Mouse (Mus musculus): Measurements from ENCODE around the gene Pdcd5.
A peak's percentile ranks its signal among the peaks of the same experiment; 100 is the strongest.

Pdcd5 gene

DNA sequence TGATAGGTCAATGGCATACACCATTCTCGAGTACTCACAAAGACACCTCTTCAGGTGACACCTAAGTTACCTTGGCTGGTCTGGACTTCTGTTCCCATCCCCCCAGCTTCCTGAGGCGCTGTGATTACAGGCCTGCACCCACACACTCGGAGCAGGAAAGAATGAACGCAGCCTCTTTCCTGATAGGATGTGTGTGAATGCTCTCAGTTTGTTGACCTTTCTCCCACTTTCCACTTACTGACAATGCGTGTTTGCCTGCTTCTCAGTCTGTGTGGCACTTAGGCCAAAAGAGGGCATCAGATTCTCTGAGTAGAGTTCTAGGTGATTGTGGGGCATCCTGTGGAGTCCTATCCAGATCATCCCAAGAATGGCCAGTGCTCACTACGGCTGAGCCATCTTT lies 7.2 kb downstream of the Pdcd5 start:
- no peak for DNase-seq

DNA sequence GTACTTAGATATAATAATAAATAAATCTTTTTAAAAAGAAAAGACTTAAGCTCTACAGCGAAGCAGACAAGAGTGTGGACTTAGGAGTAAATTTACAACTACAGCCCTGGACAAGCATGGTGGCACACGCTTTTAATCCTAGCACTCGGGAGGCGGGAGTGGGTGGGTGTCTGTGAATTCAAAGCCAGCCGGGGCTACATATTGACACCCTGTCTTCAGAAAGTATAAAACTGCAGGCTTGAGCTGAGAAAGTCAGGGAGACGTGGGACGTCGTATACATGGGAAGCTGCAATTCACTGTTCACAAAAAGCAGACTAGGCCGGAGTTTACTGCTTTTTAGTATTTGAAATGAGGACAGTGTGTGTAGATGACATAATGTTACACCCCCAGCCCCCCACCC lies 10.4 kb downstream of the Pdcd5 start:
- no peak for DNase-seq

DNA sequence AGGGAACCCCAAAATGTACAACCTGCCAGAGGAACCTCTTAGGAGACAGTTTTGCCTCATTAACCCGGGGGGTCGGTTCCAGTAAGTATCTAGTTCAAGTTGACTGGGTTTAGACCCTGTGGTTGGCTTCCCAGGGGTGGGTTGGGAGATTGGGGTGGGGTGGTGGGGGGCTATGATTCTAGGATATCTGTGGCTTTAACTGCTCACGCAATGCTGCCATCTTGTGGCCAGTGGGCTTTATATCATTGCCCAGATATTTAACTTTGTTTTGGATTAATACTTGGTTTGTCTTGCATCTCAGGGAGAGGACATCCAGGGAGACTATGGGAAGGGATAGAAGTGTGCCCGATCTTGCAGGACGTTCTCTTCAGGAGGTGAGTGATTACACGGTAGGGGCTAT lies 11.1 kb downstream of the Pdcd5 start:
- DNase-seq: peak; percentile 46

DNA sequence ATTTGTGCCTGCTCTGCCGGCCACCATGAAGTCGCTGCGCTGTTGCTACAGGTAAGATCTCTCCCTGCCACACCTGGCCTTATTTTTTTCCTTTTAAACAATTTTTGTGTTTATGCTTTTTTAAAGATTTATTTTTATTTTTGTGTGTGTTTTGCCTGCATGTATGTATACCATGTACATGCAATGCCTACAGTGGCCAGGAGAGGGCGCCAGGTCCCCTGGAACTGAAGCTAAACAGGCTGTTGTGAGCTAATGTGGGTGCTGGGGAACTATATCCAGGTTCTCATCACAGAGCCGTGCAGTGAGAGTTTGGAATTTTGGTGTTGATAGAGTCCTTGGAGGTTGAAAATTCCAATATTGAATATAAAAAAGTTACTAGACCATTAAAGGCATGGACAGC lies 18.8 kb downstream of the Pdcd5 start:
- peak; percentile 48 for DNase-seq

DNA sequence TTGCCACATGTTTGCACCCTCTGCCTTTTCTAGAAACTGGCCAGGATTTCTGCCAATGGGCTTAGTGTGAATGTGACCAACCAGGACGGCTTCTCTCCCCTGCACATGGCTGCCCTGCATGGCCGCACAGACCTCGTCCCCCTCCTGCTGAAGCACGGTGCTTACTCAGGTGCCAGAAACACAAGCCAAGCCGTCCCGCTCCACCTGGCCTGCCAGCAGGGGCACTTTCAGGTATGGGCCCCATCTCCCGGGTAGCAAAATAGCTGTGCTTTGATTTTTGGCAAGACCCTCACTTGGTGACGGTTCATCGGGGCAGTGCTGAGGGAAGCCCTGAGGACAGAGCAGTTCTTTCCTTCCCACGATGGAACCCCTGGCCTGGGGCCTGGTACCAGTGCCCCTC lies 19.9 kb downstream of the Pdcd5 start:
- DNase-seq: no peak

DNA sequence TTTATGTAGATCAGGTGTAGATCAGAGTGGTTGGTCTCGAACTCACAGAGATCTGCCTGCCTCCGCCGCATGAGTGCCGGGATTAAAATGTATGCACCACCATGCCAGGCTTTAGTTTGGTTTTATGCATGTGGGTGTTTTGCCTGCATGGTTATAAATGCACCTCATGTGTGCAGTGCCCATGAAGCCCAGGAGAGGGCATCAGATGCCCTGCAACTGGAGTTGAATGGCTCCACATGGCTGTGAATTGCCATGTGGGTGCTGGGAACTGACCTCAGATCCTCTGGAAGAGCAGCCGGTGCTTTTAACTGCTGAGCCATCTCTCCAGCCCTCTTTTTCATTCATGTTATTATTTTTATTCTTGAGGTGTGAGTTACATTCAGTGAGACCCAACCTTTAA lies 21.3 kb downstream of the Pdcd5 start:
- DNase-seq: no peak

DNA sequence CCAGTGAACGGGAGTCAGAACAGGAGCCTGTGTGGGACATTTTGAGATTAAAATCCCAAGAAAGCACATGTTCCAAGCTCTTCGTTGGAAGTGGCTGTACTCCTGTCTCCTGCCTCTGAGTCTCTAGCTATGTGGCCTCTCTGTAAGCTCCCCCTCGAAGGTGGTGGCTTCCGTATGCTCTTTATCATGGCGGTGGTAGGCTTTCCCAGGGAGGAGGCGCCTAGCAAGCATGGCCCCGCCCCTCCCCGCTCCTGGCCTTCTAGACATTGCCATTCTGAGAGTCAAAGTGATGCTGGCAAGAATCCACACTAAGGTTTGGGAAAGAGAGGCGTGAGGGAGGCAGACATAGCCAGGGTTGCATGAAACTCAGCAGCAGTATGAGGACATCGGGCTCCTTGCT lies 24.7 kb downstream of the Pdcd5 start:
- no peak for DNase-seq

DNA sequence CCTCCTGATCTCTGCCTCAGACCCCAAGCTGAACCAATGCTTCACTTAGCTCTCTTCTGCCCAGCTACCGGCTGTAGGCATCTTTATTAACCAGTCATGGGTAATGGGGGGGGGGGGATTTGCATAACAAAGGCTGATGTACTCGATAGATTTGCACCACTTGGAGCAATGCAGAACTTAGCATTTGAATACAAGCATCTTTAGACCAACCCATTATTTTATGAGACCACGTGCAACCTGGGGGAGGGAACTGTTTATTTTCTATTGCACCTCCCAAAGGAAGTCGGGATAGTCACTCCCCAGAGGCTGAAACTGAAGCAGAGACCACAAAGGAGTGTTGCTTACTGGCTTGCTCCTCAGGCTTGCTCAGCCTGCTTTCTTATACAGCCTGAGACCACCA lies 29.8 kb downstream of the Pdcd5 start:
- DNase-seq: no peak

DNA sequence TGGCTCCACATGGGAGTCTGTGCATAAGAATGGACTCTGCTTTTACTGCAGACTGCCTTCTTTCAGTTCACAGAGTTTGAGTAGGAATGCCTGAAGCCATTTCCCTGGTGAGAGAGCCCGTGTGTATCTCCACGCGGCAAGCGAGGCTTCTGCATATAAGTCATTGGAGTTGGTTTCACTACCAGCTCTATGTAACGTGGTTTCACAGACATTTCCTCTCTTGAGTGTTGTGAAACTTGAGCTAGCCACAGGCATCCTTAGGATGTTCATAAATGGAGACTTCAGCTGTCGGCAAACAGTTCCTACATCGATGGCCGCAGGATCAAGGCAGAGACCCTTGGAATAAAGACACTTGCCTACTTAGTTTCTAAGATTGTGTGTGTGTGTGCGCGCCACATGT lies 38.1 kb downstream of the Pdcd5 start:
- DNase-seq: no peak

DNA sequence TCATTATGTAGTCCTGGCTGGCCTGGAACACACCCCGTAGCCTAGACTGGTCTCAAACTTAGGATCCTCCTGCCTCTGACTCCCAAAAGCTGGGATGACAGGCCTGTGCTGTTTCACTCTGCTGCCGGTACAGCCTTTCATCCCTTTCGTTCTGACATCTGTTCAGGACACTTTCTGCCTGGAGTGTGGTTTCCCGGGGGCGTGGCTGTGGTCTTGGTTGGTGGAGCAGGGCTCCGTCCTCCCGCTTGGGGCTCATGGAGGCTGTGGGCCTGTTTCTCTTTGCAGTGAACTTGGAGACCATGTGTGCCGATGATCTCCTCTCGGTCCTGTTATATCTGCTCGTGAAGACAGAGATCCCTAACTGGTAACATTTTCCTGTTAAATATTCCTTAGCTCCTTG lies 40.5 kb downstream of the Pdcd5 start:
- DNase-seq: no peak

DNA sequence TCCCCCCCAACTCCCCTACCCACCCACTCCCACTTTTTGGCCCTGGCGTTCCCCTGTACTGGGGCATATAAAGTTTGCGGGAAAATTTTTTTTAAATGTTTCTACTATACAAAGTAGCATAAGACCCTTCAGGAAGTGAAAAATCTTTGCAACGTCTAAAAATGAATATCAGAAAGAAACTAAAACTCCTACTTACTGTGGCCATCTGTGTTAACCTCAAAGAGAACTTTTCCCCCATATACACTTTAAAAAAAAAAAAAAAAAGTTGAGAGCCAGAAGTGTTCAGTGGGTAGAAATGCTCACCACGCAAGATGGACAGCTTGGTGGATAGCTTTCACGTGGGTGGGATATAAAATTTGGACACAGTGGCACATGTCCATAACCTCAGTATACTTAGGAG lies 44.6 kb downstream of the Pdcd5 start:
- DNase-seq: no peak

DNA sequence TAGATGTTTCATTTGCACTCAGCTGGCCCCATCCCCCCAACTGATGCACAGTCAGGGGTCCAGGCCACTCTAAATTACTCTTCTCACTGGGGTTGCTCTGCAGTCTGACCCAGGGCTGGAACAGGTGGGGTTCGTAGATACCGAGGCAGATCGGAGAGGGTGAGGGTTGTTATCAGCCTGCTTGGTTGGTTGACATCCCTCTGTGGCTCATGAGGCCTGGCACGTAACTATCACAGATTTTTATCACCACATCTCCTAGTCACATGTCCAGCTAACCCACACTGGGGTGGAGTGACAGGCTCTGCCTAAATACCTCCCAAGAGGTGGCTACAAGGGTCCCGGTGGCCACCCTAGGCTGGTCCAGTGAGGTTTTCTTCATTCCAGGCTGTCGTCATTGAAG lies 46.2 kb downstream of the Pdcd5 start:
- DNase-seq: no peak

DNA sequence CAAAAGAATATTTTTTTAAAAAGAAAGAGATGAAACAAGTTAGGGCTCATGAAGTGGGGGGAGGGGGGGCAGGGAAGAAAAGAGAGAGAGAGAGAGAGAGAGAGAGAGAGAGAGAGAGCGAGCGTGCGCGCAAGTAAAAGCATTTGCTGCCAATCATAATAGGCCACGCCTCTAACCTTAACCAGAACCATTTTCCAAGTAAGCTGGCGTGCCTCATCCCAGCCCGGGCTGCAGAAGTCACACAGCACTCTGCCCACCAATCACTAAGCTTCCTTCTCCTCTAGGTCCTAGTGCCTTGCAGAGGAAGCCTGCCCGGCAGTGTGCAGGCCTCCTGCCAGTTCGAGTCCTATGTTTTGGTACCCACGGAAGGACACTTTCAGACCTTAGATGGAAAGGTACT lies 47.3 kb downstream of the Pdcd5 start:
- no peak for DNase-seq

DNA sequence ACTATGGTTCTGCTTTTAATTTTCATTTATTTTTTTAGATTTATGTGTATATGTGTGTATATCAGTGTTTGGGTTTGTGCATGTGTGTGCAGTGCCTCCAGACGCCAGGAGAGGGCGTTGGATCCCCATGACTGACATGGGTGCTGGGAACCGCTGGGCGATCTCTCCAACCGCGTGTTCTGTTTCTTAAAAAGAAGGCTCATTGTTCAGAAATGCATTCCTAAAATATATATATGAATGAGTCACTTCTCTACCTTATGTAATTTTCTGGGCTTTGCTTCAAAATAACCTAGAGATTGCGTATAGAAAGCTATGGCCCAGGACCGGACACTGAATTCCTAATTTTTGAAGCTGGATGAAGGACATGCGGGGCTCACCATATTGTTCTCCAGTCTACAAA lies 47.8 kb downstream of the Pdcd5 start:
- no peak for DNase-seq

DNA sequence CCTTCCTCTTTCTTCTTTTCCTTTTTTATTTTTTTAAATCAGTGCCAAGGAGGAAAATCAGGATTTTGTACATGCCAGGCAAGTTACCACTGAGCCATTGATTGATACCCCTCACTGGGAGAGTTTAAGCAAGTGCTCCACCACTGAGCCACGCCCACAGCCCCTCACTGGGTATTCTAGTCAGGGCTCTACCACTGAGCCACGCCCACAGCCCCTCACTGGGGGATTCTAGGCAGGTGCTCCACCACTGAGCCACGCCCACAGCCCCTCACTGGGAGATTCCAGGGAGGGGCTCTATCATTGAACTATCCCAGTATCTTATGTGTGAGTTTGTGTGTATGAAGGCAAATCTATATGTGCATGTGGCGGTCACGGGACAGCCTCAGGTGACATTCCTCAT lies 53.0 kb downstream of the Pdcd5 start:
- DNase-seq: no peak
